Mouse (Mus musculus) spleen, adult 2 months (tissue): Measurements from ENCODE around the gene Faf1.

ENCODE experiments used
- CTCF ChIP-seq: fragments of 200-500 bp; IDR thresholded peaks from 2 replicates; pipeline ENCODE4 v1.5.1; 2011; ENCODE audit warnings: mild to moderate bottlenecking, inconsistent platforms; ENCODE audit not compliant: insufficient read depth, insufficient read length, insufficient replicate concordance; ENCODE audit errors: extremely low read depth
- POLR2A ChIP-seq: fragments of 200-500 bp; IDR thresholded peaks from 2 replicates; pipeline ENCODE4 v1.6.1; 2011; ENCODE audit warnings: low read depth, low read length, inconsistent platforms

DNA sequence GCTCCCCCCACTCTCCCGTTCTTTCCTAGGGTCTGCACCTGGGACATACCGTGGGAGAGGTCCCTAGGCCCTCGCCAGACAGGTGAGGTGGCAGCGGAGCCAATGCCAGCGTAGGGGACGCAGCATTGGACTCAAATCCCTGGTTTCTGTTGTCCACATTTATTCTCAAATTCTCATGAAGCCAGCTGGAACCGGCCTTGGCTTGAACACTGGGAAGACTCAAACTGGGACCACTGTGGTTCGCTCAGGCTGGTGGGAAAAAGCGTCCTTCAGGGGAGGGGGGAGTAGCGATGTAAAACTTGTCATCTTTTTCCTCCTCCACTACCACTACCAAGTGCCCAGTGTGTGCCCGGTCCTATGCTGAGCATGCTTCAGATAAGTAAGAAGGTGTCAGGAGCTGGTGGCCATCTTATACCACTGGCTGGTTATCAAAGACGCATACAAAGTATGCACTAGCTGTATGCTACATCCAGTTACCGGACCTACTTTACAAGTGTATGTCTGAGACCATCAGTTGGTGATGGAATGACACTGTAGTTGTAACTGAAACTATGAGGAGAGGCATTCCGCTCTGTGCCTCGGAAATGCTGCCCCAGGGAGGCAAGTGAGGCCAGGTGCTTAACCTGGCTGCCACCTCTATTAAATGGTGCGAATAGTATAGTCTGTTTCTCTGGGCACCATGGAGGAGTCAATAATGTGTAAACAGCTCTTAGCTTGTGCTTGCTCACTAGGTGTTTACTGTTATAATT lies 309.2 kb downstream of the Faf1 start:
- TF ChIP-seq CTCF (no peak), POLR2A (no peak)
